Mouse (Mus musculus): ENCODE results near the gene Efnb3. TPM values are rescaled to one million over a fixed set of nuclear protein-coding genes. Genes with fewer than 3 reads are reported as not detected.

Efnb3 gene
- polyA plus RNA-seq, 1 experiment from 2014 or later: 14.4 TPM

GRCm38 (mm10) chr11:69564391-69564790 is 4.4 kb upstream of the Efnb3 start:
- ATAC-seq (ENCODE audit: insufficient number of reproducible peaks, low FRiP score, low TSS enrichment, low read depth): no peak
- WGBS: 62% methylated on average over 3 of the region's 3 CpGs
- no peaks in the 10 kb centered on the region for H3K27me3 ChIP-seq (ENCODE audit: control insufficient read depth, insufficient read depth, low read length)
- no peak overlapping the region for H3K4me3 ChIP-seq (ENCODE audit: low read depth, low read length)
- no peak overlapping the region for H3K9ac ChIP-seq (ENCODE audit: low read length)
- no peak overlapping the region for H3K4me2 ChIP-seq (ENCODE audit: low read depth, severe bottlenecking)
- no peaks in the 10 kb centered on the region for H3K9me3 ChIP-seq (ENCODE audit: control insufficient read depth, low read length)
- peaks cover 10% of the 10 kb centered on the region; the same call in 1 of the 2 replicates for H3K36me3 ChIP-seq (ENCODE audit: control insufficient read depth, insufficient read depth, low read length)
- no peak overlapping the region for H3K27ac ChIP-seq (replicated peaks; ENCODE audit: low read depth, low read length)
- H3K4me1 ChIP-seq (ENCODE audit: control insufficient read depth, insufficient read depth, low read length): peaks cover 37% of the 10 kb centered on the region
- no peak for DNase-seq (ENCODE audit: low spot score)

GRCm38 (mm10) chr11:69563373-69563772 is 3.4 kb upstream of the Efnb3 start:
- H3K9me3 ChIP-seq (ENCODE audit: control insufficient read depth, low read length): no peaks in the 10 kb centered on the region
- peaks cover 47% of the 10 kb centered on the region for H3K4me1 ChIP-seq (ENCODE audit: control insufficient read depth, insufficient read depth, low read length)
- H3K27me3 ChIP-seq (ENCODE audit: control insufficient read depth, insufficient read depth, low read length): no peaks in the 10 kb centered on the region
- H3K9ac ChIP-seq (ENCODE audit: low read length): no peak overlapping the region
- no peak overlapping the region; the same call in 1 of the 2 replicates for H3K4me2 ChIP-seq (ENCODE audit: low read depth, severe bottlenecking)
- H3K27ac ChIP-seq (replicated peaks; ENCODE audit: low read depth, low read length): peak overlapping the region; percentile 48; the same call in 1 of the 2 replicates
- H3K4me3 ChIP-seq (ENCODE audit: low read depth, low read length): no peak overlapping the region
- DNase-seq (ENCODE audit: low spot score) (peak; percentile 60), ATAC-seq (ENCODE audit: insufficient number of reproducible peaks, low FRiP score, low TSS enrichment, low read depth) (no peak)
- WGBS: 25% methylated on average over 13 of the region's 13 CpGs
- H3K36me3 ChIP-seq (ENCODE audit: control insufficient read depth, insufficient read depth, low read length): peaks cover 10% of the 10 kb centered on the region; the same call in 1 of the 2 replicates

GRCm38 (mm10) chr11:69560896-69561854 is 1.2 kb upstream of the Efnb3 start:
- peaks cover 10% of the 10 kb centered on the region; the same call in 1 of the 2 replicates for H3K36me3 ChIP-seq (ENCODE audit: control insufficient read depth, insufficient read depth, low read length)
- H3K4me3 ChIP-seq (ENCODE audit: low read depth, low read length): peak overlapping the region; percentile 84
- WGBS: 6% methylated on average over 16 of the region's 16 CpGs
- H3K4me2 ChIP-seq (ENCODE audit: low read depth, severe bottlenecking): peak overlapping the region; percentile 97
- peak; percentile 81 for DNase-seq (ENCODE audit: low spot score)
- peak overlapping the region; percentile 94 for H3K27ac ChIP-seq (replicated peaks; ENCODE audit: low read depth, low read length)
- H3K27me3 ChIP-seq (ENCODE audit: control insufficient read depth, insufficient read depth, low read length): no peaks in the 10 kb centered on the region
- peak overlapping the region; percentile 95 for H3K9ac ChIP-seq (ENCODE audit: low read length)
- peaks cover 65% of the 10 kb centered on the region for H3K4me1 ChIP-seq (ENCODE audit: control insufficient read depth, insufficient read depth, low read length)
- ATAC-seq (ENCODE audit: insufficient number of reproducible peaks, low FRiP score, low TSS enrichment, low read depth): peak; percentile 81
- no peaks in the 10 kb centered on the region for H3K9me3 ChIP-seq (ENCODE audit: control insufficient read depth, low read length)

GRCm38 (mm10) chr11:69559183-69559582 is 822 bp downstream of the Efnb3 start:
- H3K9ac ChIP-seq (ENCODE audit: low read length): peak overlapping the region; percentile 95
- DNase-seq (ENCODE audit: low spot score): no peak
- H3K4me1 ChIP-seq (ENCODE audit: control insufficient read depth, insufficient read depth, low read length): peaks cover 72% of the 10 kb centered on the region
- no peaks in the 10 kb centered on the region for H3K27me3 ChIP-seq (ENCODE audit: control insufficient read depth, insufficient read depth, low read length)
- H3K4me3 ChIP-seq (ENCODE audit: low read depth, low read length): peak overlapping the region; percentile 84
- ATAC-seq (ENCODE audit: insufficient number of reproducible peaks, low FRiP score, low TSS enrichment, low read depth): no peak
- H3K4me2 ChIP-seq (ENCODE audit: low read depth, severe bottlenecking): peak overlapping the region; percentile 97
- peaks cover 6% of the 10 kb centered on the region; the same call in 1 of the 2 replicates for H3K36me3 ChIP-seq (ENCODE audit: control insufficient read depth, insufficient read depth, low read length)
- WGBS: 7% methylated on average over 5 of the region's 5 CpGs
- H3K27ac ChIP-seq (replicated peaks; ENCODE audit: low read depth, low read length): peak overlapping the region; percentile 94
- H3K9me3 ChIP-seq (ENCODE audit: control insufficient read depth, low read length): no peaks in the 10 kb centered on the region

GRCm38 (mm10) chr11:69558756-69559155 is 1.2 kb downstream of the Efnb3 start:
- Histone ChIP-seq H3K4me2 (ENCODE audit: low read depth, severe bottlenecking) (peak overlapping the region; percentile 97), H3K4me3 (ENCODE audit: low read depth, low read length) (peak overlapping the region; percentile 84), H3K27ac (replicated peaks; ENCODE audit: low read depth, low read length) (no peak overlapping the region), H3K9ac (ENCODE audit: low read length) (peak overlapping the region; percentile 95), H3K27me3 (ENCODE audit: control insufficient read depth, insufficient read depth, low read length) (no peaks in the 10 kb centered on the region), H3K36me3 (ENCODE audit: control insufficient read depth, insufficient read depth, low read length) (peaks cover 6% of the 10 kb centered on the region; the same call in 1 of the 2 replicates), H3K9me3 (ENCODE audit: control insufficient read depth, low read length) (no peaks in the 10 kb centered on the region), H3K4me1 (ENCODE audit: control insufficient read depth, insufficient read depth, low read length) (peaks cover 70% of the 10 kb centered on the region)
- ATAC-seq (ENCODE audit: insufficient number of reproducible peaks, low FRiP score, low TSS enrichment, low read depth) (no peak), DNase-seq (ENCODE audit: low spot score) (no peak)
- 29% methylated on average over 6 of the region's 6 CpGs for WGBS

GRCm38 (mm10) chr11:69557381-69557958 is 2.5 kb downstream of the Efnb3 start:
- 30% methylated on average over 14 of the region's 14 CpGs for WGBS
- 0 out of 2 replicates have a peak, but pooled peaks cover 2% of the 10 kb centered on the region for H3K9me3 ChIP-seq (ENCODE audit: control insufficient read depth, low read length)
- peak overlapping the region; percentile 97 for H3K4me2 ChIP-seq (ENCODE audit: low read depth, severe bottlenecking)
- no peaks in the 10 kb centered on the region for H3K27me3 ChIP-seq (ENCODE audit: control insufficient read depth, insufficient read depth, low read length)
- no peaks in the 10 kb centered on the region; the same call in 1 of the 2 replicates for H3K36me3 ChIP-seq (ENCODE audit: control insufficient read depth, insufficient read depth, low read length)
- peaks cover 69% of the 10 kb centered on the region for H3K4me1 ChIP-seq (ENCODE audit: control insufficient read depth, insufficient read depth, low read length)
- 0 out of 2 replicates have a peak overlapping the region, but pooled peaks have one; percentile 11 for H3K4me3 ChIP-seq (ENCODE audit: low read depth, low read length)
- H3K27ac ChIP-seq (replicated peaks; ENCODE audit: low read depth, low read length): no peak overlapping the region
- peak overlapping the region; percentile 47; the same call in 1 of the 2 replicates for H3K9ac ChIP-seq (ENCODE audit: low read length)
- peak; percentile 68 for DNase-seq (ENCODE audit: low spot score)
- ATAC-seq (ENCODE audit: insufficient number of reproducible peaks, low FRiP score, low TSS enrichment, low read depth): no peak

GRCm38 (mm10) chr11:69554539-69555140 is 5.4 kb downstream of the Efnb3 start:
- no peak overlapping the region for H3K27ac ChIP-seq (replicated peaks; ENCODE audit: low read depth, low read length)
- no peak overlapping the region for H3K4me3 ChIP-seq (ENCODE audit: low read depth, low read length)
- peaks cover 50% of the 10 kb centered on the region for H3K4me1 ChIP-seq (ENCODE audit: control insufficient read depth, insufficient read depth, low read length)
- H3K36me3 ChIP-seq (ENCODE audit: control insufficient read depth, insufficient read depth, low read length): no peaks in the 10 kb centered on the region
- DNase-seq (ENCODE audit: low spot score): no peak
- no peaks in the 10 kb centered on the region for H3K27me3 ChIP-seq (ENCODE audit: control insufficient read depth, insufficient read depth, low read length)
- WGBS: 88% methylated on average over 5 of the region's 5 CpGs
- H3K9ac ChIP-seq (ENCODE audit: low read length): no peak overlapping the region
- no peak overlapping the region for H3K4me2 ChIP-seq (ENCODE audit: low read depth, severe bottlenecking)
- 0 out of 2 replicates have a peak, but pooled peaks cover 2% of the 10 kb centered on the region for H3K9me3 ChIP-seq (ENCODE audit: control insufficient read depth, low read length)
- no peak for ATAC-seq (ENCODE audit: insufficient number of reproducible peaks, low FRiP score, low TSS enrichment, low read depth)

- no peaks in the 10 kb centered on the region for H3K36me3 ChIP-seq (ENCODE audit: control insufficient read depth, insufficient read depth, low read length)
- ATAC-seq (ENCODE audit: insufficient number of reproducible peaks, low FRiP score, low TSS enrichment, low read depth) (no peak), DNase-seq (ENCODE audit: low spot score) (no peak)
- 0 out of 2 replicates have a peak, but pooled peaks cover 2% of the 10 kb centered on the region for H3K9me3 ChIP-seq (ENCODE audit: control insufficient read depth, low read length)
- H3K27me3 ChIP-seq (ENCODE audit: control insufficient read depth, insufficient read depth, low read length): no peaks in the 10 kb centered on the region
- H3K27ac ChIP-seq (replicated peaks; ENCODE audit: low read depth, low read length): peak overlapping the region; percentile 1; the same call in 1 of the 2 replicates
- no peak overlapping the region for H3K4me3 ChIP-seq (ENCODE audit: low read depth, low read length)
- 0 out of 2 replicates have a peak overlapping the region, but pooled peaks have one; percentile 13 for H3K9ac ChIP-seq (ENCODE audit: low read length)
- peaks cover 38% of the 10 kb centered on the region for H3K4me1 ChIP-seq (ENCODE audit: control insufficient read depth, insufficient read depth, low read length)
- no peak overlapping the region; the same call in 1 of the 2 replicates for H3K4me2 ChIP-seq (ENCODE audit: low read depth, severe bottlenecking)
- WGBS: 22% methylated on average over 2 of the region's 2 CpGs
Observed at GRCm38 (mm10) chr11:69553341-69553721, 6.7 kb downstream of the Efnb3 start.
